Mouse (Mus musculus) limb, embryonic 11.5 days (tissue): Measurements from ENCODE around the gene Fer1l5. TPM values are rescaled to one million over a fixed set of nuclear protein-coding genes. Genes with fewer than 3 reads are reported as not detected.
A peak's percentile ranks its signal among the peaks of the same experiment; 100 is the strongest.

Experiments used
- ATAC-seq: fragments of 200-750 bp; cut with Nextera tagmentation; 2 replicates; pipeline ENCODE4 v1.8.0; 2017; ENCODE audit warnings: low read depth; ENCODE audit not compliant: insufficient number of reproducible peaks, low FRiP score, low TSS enrichment
- DNase-seq: peaks from one replicate; pipeline ENCODE4 v3.0.0-alpha.2; 2015; ENCODE audit warnings: low spot score
- H3K27ac ChIP-seq: fragments of 300-500 bp; sonication (generic); replicated peaks from 2 replicates; pipeline ENCODE4 v1.5.1; 2014; ENCODE audit warnings: low read depth, mild to moderate bottlenecking, low read length
- H3K27me3 ChIP-seq: fragments of 300-500 bp; sonication (generic); 2 replicates; pipeline ENCODE4 v1.6.1; 2014; ENCODE audit warnings: mild to moderate bottlenecking, low read length, mixed read lengths; ENCODE audit not compliant: control insufficient read depth, insufficient read depth
- H3K36me3 ChIP-seq: fragments of 300-500 bp; sonication (generic); 2 replicates; pipeline ENCODE4 v1.6.1; 2014; ENCODE audit warnings: mild to moderate bottlenecking, low read length, moderate library complexity, mixed read lengths; ENCODE audit not compliant: control insufficient read depth, insufficient read depth
- H3K4me1 ChIP-seq: fragments of 300-500 bp; sonication (generic); 2 replicates; pipeline ENCODE4 v1.6.1; 2014; ENCODE audit warnings: low read length, mixed read lengths; ENCODE audit not compliant: control insufficient read depth, insufficient read depth
- H3K4me2 ChIP-seq: fragments of 300-500 bp; sonication (generic); 2 replicates; pipeline ENCODE4 v1.6.1; 2014; ENCODE audit warnings: low read depth, mild to moderate bottlenecking, moderate library complexity; ENCODE audit not compliant: severe bottlenecking
- H3K4me3 ChIP-seq: fragments of 300-500 bp; sonication (generic); 2 replicates; pipeline ENCODE4 v1.5.1; 2014; ENCODE audit warnings: low read depth, low read length
- H3K9ac ChIP-seq: fragments of 300-500 bp; sonication (generic); 2 replicates; pipeline ENCODE4 v1.6.1; 2014; ENCODE audit warnings: mild to moderate bottlenecking, low read length
- H3K9me3 ChIP-seq: fragments of 300-500 bp; sonication (generic); 2 replicates; pipeline ENCODE4 v1.6.1; 2016; ENCODE audit warnings: low read length; ENCODE audit not compliant: control insufficient read depth
- WGBS: fragments of 180-500 bp; shearing (Covaris S2); extraction: QIAGEN DNeasy Blood & Tissue Kit; methylation state at CpG from one replicate; pipeline ENCODE4 v1.1.7; 2014; 5-methylcytosine and 5-hydroxymethylcytosine counted together
- microRNA-seq: library from miRNA; unstranded; fragments of <30 nt; microRNA quantifications from one replicate; pipeline ENCODE4, GENCODE M21; 2016
- polyA plus RNA-seq: library from polyadenylated mRNA; unstranded; fragments of >200 nt; fragmentation: Nextera tagmentation; extraction: Ambion mirVana; gene quantifications from 2 replicates; pipeline ENCODE4 v1.2.1, GENCODE M21; 2014

Fer1l5 gene
- polyA plus RNA-seq, 1 experiment from 2014 or later, result 0.99 TPM

DNA sequence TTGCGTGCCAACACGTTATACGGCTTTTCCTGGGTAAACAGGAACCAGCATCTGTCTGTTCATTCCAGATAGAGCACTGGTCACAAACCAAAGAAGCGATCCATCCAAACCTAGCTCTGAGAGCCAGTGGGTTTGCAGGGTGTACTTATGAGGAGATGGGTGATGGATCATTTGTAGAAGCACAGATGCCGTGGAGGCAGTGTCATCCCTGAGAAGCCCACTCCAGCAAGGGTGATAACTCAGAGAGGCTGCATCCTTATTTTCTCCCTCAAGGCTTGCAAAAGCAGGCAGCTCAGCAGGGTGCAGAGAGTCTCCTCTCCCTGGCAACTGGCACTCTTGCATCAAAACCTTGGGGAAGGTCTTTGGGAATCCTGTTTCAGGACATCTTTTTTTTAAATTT, 86.1 kb downstream of the Fer1l5 start:
- WGBS, result 89% methylated on average over 5 of the region's 5 CpGs
- Histone ChIP-seq H3K27me3 (no peaks in the 10 kb centered on the region), H3K9me3 (no peaks in the 10 kb centered on the region), H3K9ac (no peak overlapping the region), H3K4me1 (no peaks in the 10 kb centered on the region), H3K36me3 (no peaks in the 10 kb centered on the region), H3K4me3 (no peak overlapping the region), H3K4me2 (no peak overlapping the region), H3K27ac (no peak overlapping the region)
- DNase-seq, result no peak
- no peak for ATAC-seq

DNA sequence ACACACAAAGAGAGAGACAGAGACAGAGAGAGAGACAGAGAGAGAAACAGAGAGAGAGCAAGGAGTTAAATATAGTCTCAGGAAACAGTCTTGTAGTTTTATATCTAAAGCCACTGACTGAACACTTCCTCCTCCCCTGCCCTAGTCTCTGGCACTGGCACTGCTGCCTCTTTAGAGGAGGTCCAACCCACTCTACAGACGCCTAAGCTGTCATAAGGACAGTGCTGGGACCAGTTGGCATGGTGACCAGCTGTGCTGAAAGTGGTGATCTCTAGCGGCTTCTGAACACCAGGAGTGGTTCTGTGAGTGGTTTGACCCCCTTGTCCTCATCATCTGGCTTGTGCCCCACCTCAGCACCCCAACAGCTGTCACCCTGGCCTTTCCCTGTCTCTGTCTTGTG, 89.7 kb downstream of the Fer1l5 start:
- Histone ChIP-seq H3K36me3 (no peaks in the 10 kb centered on the region), H3K4me1 (no peaks in the 10 kb centered on the region), H3K4me2 (no peak overlapping the region), H3K9ac (no peak overlapping the region), H3K27ac (no peak overlapping the region), H3K9me3 (no peaks in the 10 kb centered on the region), H3K4me3 (no peak overlapping the region), H3K27me3 (no peaks in the 10 kb centered on the region)
- 53% methylated on average over 2 of the region's 2 CpGs for WGBS
- DNase-seq, result no peak
- ATAC-seq, result no peak

DNA sequence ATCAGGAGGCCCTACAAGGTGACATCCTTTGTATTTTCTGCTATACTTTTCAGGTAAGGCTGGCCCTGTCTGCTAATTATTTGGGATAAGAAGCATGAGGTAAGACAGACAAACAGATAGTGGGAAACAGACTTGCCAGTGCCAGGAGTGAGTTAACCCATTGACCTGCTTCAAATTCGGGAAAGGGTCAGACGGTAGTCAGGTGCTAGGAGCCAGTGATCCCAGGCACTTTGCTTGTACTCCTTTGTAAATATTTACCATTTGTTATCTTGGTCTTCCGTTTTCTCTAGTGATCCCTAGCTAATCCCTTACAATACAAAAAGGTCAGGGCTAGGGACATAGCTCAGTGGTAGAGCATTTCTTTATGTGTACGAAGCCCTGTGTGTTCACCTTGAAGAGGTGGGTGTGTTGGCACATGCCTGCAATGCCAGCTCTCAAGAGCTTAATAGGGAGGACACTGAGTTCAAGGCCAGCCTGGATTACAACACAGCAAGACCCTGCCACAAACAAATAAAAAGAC, 93.6 kb downstream of the Fer1l5 start:
- Histone ChIP-seq H3K9ac (no peak overlapping the region), H3K27ac (no peak overlapping the region), H3K4me1 (no peaks in the 10 kb centered on the region), H3K27me3 (no peaks in the 10 kb centered on the region), H3K9me3 (no peaks in the 10 kb centered on the region), H3K36me3 (no peaks in the 10 kb centered on the region), H3K4me3 (no peak overlapping the region), H3K4me2 (no peak overlapping the region)
- no peak for ATAC-seq
- DNase-seq, result no peak
- WGBS, result 68% methylated on average over 4 of the region's 4 CpGs

DNA sequence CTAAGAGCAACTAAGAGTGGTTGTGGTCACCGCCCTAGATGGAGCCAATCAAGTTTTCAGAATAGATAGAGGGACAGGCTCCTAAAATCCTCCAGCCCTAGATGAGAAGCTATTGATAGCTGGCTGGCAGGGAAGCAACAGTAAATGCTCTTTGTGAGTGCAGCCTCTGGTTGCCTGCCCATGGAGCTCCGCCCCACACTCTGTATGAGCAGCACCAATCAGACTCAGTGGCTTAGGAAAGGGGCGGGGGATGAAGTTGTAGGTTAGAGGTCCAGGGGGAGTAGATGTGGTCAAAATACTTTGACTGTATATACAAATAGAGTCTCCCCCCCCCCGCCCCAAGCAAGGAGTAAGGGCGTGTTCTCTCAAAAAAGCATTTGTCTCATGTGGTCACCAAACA, 95.4 kb downstream of the Fer1l5 start:
- WGBS, result 56% methylated on average over 5 of the region's 5 CpGs
- ATAC-seq (no peak), DNase-seq (no peak)
- H3K4me2 ChIP-seq, result no peak overlapping the region
- no peaks in the 10 kb centered on the region for H3K36me3 ChIP-seq
- H3K27me3 ChIP-seq, result no peaks in the 10 kb centered on the region
- no peaks in the 10 kb centered on the region for H3K9me3 ChIP-seq
- no peak overlapping the region for H3K27ac ChIP-seq
- H3K4me3 ChIP-seq, result no peak overlapping the region
- no peak overlapping the region for H3K9ac ChIP-seq
- peaks cover 4% of the 10 kb centered on the region; the same call in 1 of the 2 replicates for H3K4me1 ChIP-seq

DNA sequence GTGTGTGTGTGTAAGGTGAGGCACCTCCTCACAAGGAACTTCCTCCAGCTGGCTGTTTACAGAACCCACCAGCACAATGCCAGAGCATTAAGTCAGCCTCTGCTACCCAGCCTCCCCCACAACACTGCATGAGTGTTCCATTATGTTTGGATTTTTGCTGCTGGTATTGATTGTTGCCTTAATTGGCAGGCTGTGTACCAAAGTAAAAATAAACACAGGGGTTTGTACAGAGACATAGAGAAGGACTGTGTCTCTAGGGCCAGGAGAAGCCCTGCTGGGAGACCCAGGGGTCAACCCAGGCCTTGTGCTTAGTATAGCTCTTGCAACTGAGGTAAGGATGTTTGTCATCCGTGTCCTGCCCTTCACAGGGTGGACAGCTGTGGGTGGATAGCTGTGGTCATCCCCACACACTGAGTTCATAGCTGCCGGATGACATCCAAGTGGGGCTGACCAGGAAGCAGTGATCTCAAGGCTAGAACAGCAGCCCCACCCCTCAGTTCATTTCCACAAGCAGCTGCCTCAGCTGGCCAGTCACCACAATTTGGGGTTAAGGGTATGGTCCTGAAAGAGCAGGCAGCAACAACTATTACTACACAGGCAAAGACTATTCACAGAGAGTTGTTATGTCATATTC, 97.8 kb downstream of the Fer1l5 start:
- no peak overlapping the region for H3K27ac ChIP-seq
- ATAC-seq (no peak), DNase-seq (no peak)
- no peak overlapping the region for H3K4me2 ChIP-seq
- H3K9me3 ChIP-seq, result no peaks in the 10 kb centered on the region
- H3K36me3 ChIP-seq, result no peaks in the 10 kb centered on the region
- peaks cover 23% of the 10 kb centered on the region for H3K4me1 ChIP-seq
- H3K27me3 ChIP-seq, result no peaks in the 10 kb centered on the region
- 56% methylated on average over 2 of the region's 2 CpGs for WGBS
- no peak overlapping the region for H3K9ac ChIP-seq
- no peak overlapping the region for H3K4me3 ChIP-seq

DNA sequence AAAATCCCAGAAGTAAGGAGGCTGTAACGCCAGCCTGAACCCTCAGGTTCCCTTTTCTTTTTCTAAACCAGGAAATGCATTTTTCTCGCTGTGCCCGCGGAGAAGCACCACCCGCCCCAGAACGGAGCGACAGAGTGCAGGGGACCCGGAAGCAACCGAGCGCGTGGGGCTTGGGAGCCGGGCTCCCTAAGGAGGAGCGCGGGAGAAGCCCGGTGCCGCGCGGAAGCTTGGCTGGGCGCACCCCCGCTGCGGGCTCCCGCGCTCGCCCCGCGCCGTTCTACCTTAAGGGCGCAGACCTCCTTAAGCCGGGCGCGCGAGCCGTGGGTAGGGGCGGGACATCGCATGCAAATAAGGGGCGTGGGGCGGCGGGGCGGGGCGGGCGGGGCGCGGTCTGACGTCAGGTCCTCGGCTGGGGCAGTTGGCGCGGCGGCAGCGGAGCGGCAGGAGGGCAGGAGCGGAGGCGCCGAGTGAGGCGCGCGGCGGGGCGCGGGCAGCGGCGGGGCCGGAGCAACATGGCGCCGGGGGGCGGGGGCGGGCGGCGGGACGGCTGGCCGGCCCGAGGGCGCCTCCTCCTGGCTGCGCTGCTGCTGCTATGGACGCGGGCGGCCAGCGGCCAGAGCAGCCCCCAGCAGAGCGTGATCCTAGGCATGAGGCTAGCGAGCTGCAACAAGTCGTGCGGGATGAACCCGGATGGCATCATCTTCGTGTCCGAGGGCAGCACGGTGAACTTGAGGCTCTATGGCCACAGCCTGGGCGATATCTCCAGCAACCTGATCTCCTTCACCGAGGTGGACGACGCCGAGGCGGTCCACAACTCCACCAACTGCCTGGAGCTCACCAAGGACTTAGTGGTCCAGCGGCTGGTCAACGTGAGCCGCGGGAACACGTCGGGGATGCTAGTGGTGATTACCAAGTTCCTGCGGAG, 99.4 kb downstream of the Fer1l5 start, which contains the start of gene Cnnm4:
Gene Cnnm4 (plus strand): TSS at position 440 of the 925 bp plus-strand sequence.
- peaks cover 30% of the 10 kb centered on the region for H3K4me1 ChIP-seq
- peak within 1 kb of the TSS; percentile 65 for H3K9ac ChIP-seq
- no peak within 1 kb of the TSS for H3K27ac ChIP-seq
- WGBS, result under 1% methylated on average over 56 of the region's 98 CpGs
- no peaks in the 10 kb centered on the region for H3K9me3 ChIP-seq
- peak; percentile 92 for DNase-seq
- peak; percentile 89 for ATAC-seq
- H3K4me3 ChIP-seq, result peak within 1 kb of the TSS; percentile 59
- H3K4me2 ChIP-seq, result peak within 1 kb of the TSS; percentile 66
- no peaks in the 10 kb centered on the region for H3K27me3 ChIP-seq
- H3K36me3 ChIP-seq, result no peaks in the 10 kb centered on the region

Small RNA genes within 50 kb of the gene (microRNA-seq; reads per million reads assigned to microRNA genes)
- gene Mir6898, result 1.2 reads per million

Other genes with a start within 250 kb of the Fer1l5 start
- 75.9 and 76.2 TPM in 2 replicates for gene Uggt1, start 127.6 kb upstream of the Fer1l5 start, polyA plus RNA-seq
- gene Neurl3, start 97.6 kb upstream of the Fer1l5 start, polyA plus RNA-seq, result 0.12 and 0.65 TPM in 2 replicates
- 2.0 and 2.8 TPM in 2 replicates for gene Arid5a, start 64.6 kb upstream of the Fer1l5 start, polyA plus RNA-seq
- gene Kansl3, start 3.1 kb upstream of the Fer1l5 start, polyA plus RNA-seq, result 34.4 and 43.3 TPM in 2 replicates
- gene Lman2l, start 73.0 kb downstream of the Fer1l5 start, polyA plus RNA-seq, result 29.3 and 36.4 TPM in 2 replicates
- 16.0 and 16.3 TPM in 2 replicates for gene Cnnm4, start 99.3 kb downstream of the Fer1l5 start, polyA plus RNA-seq
- gene Cnnm3, start 139.6 kb downstream of the Fer1l5 start, polyA plus RNA-seq, result 4.8 and 6.0 TPM in 2 replicates
- gene Ankrd23, start 164.6 kb downstream of the Fer1l5 start, polyA plus RNA-seq, result 7.3 and 8.8 TPM in 2 replicates
- 0.29 and 0.79 TPM in 2 replicates for gene Gm42417, start 167.1 kb downstream of the Fer1l5 start, polyA plus RNA-seq
- gene Ankrd39, start 175.2 kb downstream of the Fer1l5 start, polyA plus RNA-seq, result 16.0 and 17.4 TPM in 2 replicates
- 4.0 and 4.4 TPM in 2 replicates for gene Sema4c, start 186.1 kb downstream of the Fer1l5 start, polyA plus RNA-seq